24 mouse cellular contexts compared by ENCODE assay signal in genomic region chr6:112223877-112224632, GRCm38 (mm10). TPM values are rescaled to one million over a fixed set of nuclear protein-coding genes. Genes with fewer than 3 reads are reported as not detected.
DNase-seq lines count a peak whose midpoint lies in the region; ATAC-seq lines count a peak whose summit lies in the region.
"Had no signal": no experiment of that assay in that cellular context is flagged by ENCODE, and none has a peak within 500 bp of the region (broad histone marks: within the 10 kb centered on the region; RNA-seq: fewer than 3 reads in every experiment).

No protein-coding gene starts in this region.

- peak; percentile 76 for ATAC-seq in frontal cortex, adult (ENCODE audit: low TSS enrichment)
- ATAC-seq: forebrain, embryonic 16.5 days; inflammation-experienced regulatory T-cells, adult 6 months; midbrain, embryonic 16.5 days; Patski had no signal

- intact Hi-C loops in left cerebral cortex, postnatal 36 days (cut with DNase I): no loop called here
- intact Hi-C loops in left cerebral cortex, postnatal 4 days (cut with DNase I): no loop called here

- no peak for DNase-seq in frontal cortex, postnatal 25 days (ENCODE audit: low spot score in 2 of 2)
- peak; percentile 36 to 44 for DNase-seq in left cerebral cortex, postnatal 36 days (ENCODE audit: low spot score in 2 of 2)
- DNase-seq in left cerebral cortex, postnatal 4 days: no peak
- peak; percentile 18 for DNase-seq in right cerebral cortex, adult 18-20 months
- DNase-seq in right cerebral cortex, adult 2 months (ENCODE audit: low spot score in 2 of 2): no peak
- DNase-seq in right cerebral cortex, postnatal 4 days: peak; percentile 29
- DNase-seq: adrenal gland, postnatal 10 days; cerebellum, adult 11-12 months; cerebellum, adult 9-11 months; embryo, embryonic 11 days; gastrocnemius, adult 2 months; heart, postnatal 14 days; kidney, adult 11 months; kidney, postnatal 14 days; layer of hippocampus, adult 9-11 months; liver; thymus, adult 2 months; thymus, postnatal 36 days had no signal

RNA-seq across cellular contexts. Expression of gene Lmcd1, which starts 49.5 kb away (rescaled TPM):
- 10 to 100 TPM in 1 of 2 experiments, 1 to 10 TPM in 1; 9.4 to 11.6 TPM for total RNA-seq in left cerebral cortex, postnatal 36 days (2021)
- 1 to 10 TPM; 5.5 TPM for total RNA-seq in left cerebral cortex, postnatal 4 days (2021)
- total RNA-seq: neutrophil, adult 5-6 weeks had no signal

Comparison
In these comparisons a context has a peak if more than half of its experiments do, and no peak if none do; other contexts are left out.
1. DNase-seq: peak in left cerebral cortex, postnatal 36 days (2 of 2), right cerebral cortex, adult 18-20 months (single experiment) and right cerebral cortex, postnatal 4 days (single experiment); none in frontal cortex, postnatal 25 days (0 of 2), left cerebral cortex, postnatal 4 days (single experiment) and right cerebral cortex, adult 2 months (0 of 2).